Mouse (Mus musculus) erythroblast, embryonic 14.5 days (primary cell): ENCODE data around the gene Fibcd1.

Experiments used
- GATA1 ChIP-seq: IDR thresholded peaks from 2 replicates; pipeline ENCODE4 v1.6.1; 2012; ENCODE audit warnings: low read length, inconsistent platforms, mixed read lengths
- TAL1 ChIP-seq: IDR thresholded peaks from 3 replicates; pipeline ENCODE4 v1.6.1; 2012; ENCODE audit warnings: low read length, inconsistent platforms, mixed read lengths

DNA sequence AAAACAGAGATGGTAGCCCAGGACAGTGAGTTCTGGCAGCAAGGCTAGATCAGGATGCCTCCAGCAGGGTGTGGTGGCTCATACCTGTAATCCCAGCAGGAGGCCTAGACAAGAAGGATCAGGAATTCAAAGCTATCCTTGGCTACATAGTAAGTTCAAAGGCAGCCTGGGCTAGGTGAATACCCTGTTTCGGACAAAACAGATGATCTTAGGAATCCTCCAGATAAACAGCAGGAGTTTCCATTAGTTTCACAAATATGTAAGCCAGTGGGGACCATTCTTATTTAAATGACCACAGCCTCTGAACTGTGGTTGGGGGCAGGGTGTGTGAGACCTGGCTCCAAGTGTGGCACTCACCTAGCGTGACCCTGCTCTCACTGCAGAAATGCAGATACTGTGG lies 66.5 kb downstream of the Fibcd1 start:
- TF ChIP-seq GATA1 (no peak), TAL1 (no peak)
